In the genomic region with DNA sequence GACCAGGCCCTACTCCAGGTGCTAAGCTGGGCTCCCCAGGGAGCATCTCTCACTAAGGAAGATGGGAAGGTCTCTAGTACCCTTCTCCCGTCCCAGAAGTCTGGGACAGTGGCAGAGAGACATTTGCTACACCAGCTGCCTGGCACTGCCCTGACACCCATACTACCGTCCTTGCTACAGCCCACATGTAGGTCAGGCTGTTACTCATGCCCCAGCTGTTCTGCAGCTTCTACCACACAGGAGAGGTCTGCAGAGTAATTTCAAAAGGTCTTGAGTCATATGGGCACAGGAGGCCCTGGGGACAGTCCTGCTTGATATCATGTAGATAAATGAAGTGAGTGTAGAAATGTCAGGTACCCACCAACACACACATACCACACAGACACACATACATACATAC, we compare ENCODE assay signal across 22 mouse cellular contexts. TPM values are rescaled to one million over a fixed set of nuclear protein-coding genes. Genes with fewer than 3 reads are reported as not detected.
"Had no signal": no experiment of that assay in that cellular context is flagged by ENCODE, and none has a peak within 500 bp of the region (broad histone marks: within the 10 kb centered on the region; RNA-seq: fewer than 3 reads in every experiment).

No protein-coding gene starts in this region.

- H3K4me2 ChIP-seq: limb, embryonic 13.5 days; liver, embryonic 12.5 days; liver, embryonic 15.5 days; lung, embryonic 15.5 days; midbrain, embryonic 12.5 days; midbrain, embryonic 15.5 days; neural tube, embryonic 13.5 days had no signal

- H3K36me3 ChIP-seq: limb, embryonic 10.5 days; limb, embryonic 13.5 days; liver, embryonic 12.5 days; liver, embryonic 15.5 days; lung, embryonic 15.5 days; midbrain, embryonic 12.5 days; midbrain, embryonic 15.5 days; neural tube, embryonic 13.5 days had no signal

- DNase-seq: kidney, adult 18-20 months; kidney, adult 9 months; kidney, postnatal 14 days; kidney, postnatal 4 days; liver; lung, adult 18-20 months; lung, postnatal 10 days; lung, postnatal 36 days; right cerebral cortex, adult 18-20 months; right cerebral cortex, postnatal 14 days; right cerebral cortex, postnatal 4 days; thymus, adult 2 months; thymus, postnatal 14 days had no signal

- H3K4me3 ChIP-seq: limb, embryonic 10.5 days; limb, embryonic 13.5 days; liver, embryonic 12.5 days; liver, embryonic 15.5 days; lung, embryonic 15.5 days; midbrain, embryonic 12.5 days; midbrain, embryonic 15.5 days; neural tube, embryonic 13.5 days had no signal

- H3K27me3 ChIP-seq: limb, embryonic 13.5 days; liver, embryonic 12.5 days; liver, embryonic 15.5 days; lung, embryonic 15.5 days; midbrain, embryonic 12.5 days; midbrain, embryonic 15.5 days; neural tube, embryonic 13.5 days had no signal

RNA-seq across cellular contexts. Expression of a gene that starts 15.2 kb away (rescaled TPM):
- total RNA-seq: neutrophil, adult 5-6 weeks had no signal
